Mouse (Mus musculus): Measurements from ENCODE around the gene 4933428G20Rik. TPM values are rescaled to one million over a fixed set of nuclear protein-coding genes. Genes with fewer than 3 reads are reported as not detected.

4933428G20Rik gene
- polyA plus RNA-seq, 1 experiment: 1.0 TPM

DNA sequence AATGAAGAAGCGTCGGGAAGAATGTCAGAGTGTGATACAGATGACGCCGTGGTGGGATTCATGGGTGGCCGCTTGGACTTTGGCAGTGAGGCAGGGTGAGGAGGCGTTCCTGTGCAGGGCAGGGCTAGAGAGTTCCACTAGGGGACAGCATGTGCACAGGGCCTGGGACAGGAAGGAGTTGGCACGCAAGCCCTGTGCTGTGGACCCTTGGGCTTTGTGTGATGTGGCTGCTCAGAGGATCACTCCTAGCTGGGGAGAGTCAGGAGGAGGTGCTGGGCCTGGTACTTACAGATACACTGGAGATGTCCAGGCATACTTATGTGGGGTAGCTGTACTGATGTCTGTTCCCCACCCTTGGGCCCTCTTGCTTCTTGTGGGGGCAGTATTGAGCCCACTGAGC, 30.3 kb downstream of the 4933428G20Rik start:
- Histone ChIP-seq H3ac (ENCODE audit: control insufficient read depth, insufficient read length) (no peak overlapping the region), H3K79me2 (ENCODE audit: control insufficient read depth, insufficient read depth) (no peaks in the 10 kb centered on the region), H3K27me3 (ENCODE audit: control insufficient read depth, insufficient read depth, insufficient read length) (no peaks in the 10 kb centered on the region), H3K4me3 (no peak overlapping the region), H3K4me2 (ENCODE audit: low read depth) (no peak overlapping the region), H3K36me3 (ENCODE audit: control insufficient read depth, insufficient read depth) (peaks cover 42% of the 10 kb centered on the region)
- TF ChIP-seq MYOD1 (IDR thresholded peaks at IDR 0.05; ENCODE audit: control insufficient read depth in 1 of 3, insufficient read length in 2 of 3, low read depth in 2 of 3): no peak
- TF ChIP-seq TCF3 (IDR thresholded peaks at IDR 0.05; ENCODE audit: insufficient read length, low read depth): no peak
- no peak for TF ChIP-seq TCF12 (IDR thresholded peaks at IDR 0.05; ENCODE audit: insufficient read depth, poor library complexity, severe bottlenecking)
- TF ChIP-seq E2F4 (IDR thresholded peaks at IDR 0.05; ENCODE audit: insufficient read depth): no peak
- TF ChIP-seq MYOG (IDR thresholded peaks at IDR 0.05; ENCODE audit: control insufficient read depth in 1 of 3, insufficient read depth in 1 of 3, insufficient read length in 2 of 3, low read depth in 2 of 3): no peak
- TF ChIP-seq SRF (IDR thresholded peaks at IDR 0.05; ENCODE audit: control insufficient read depth, insufficient read length, low read depth): no peak
- no peak for TF ChIP-seq USF1 (IDR thresholded peaks at IDR 0.05; ENCODE audit: low read depth)
- TF ChIP-seq MAX (IDR thresholded peaks at IDR 0.05; ENCODE audit: low read depth): no peak
- no peak for TF ChIP-seq POLR2AphosphoS2 (IDR thresholded peaks at IDR 0.05; ENCODE audit: insufficient read length, low read depth)
- no peak for TF ChIP-seq REST (IDR thresholded peaks at IDR 0.05; ENCODE audit: insufficient read depth, insufficient read length)
- no peak for TF ChIP-seq POLR2A (IDR thresholded peaks at IDR 0.05; ENCODE audit: insufficient read length, low read depth)
- TF ChIP-seq CEBPB (IDR thresholded peaks at IDR 0.05; ENCODE audit: insufficient read depth, poor library complexity, severe bottlenecking): no peak

- H3K4me2 ChIP-seq (ENCODE audit: low read depth): no peak overlapping the region
- peaks cover 41% of the 10 kb centered on the region for H3K36me3 ChIP-seq (ENCODE audit: control insufficient read depth, insufficient read depth)
- H3K27me3 ChIP-seq (ENCODE audit: control insufficient read depth, insufficient read depth, insufficient read length): no peaks in the 10 kb centered on the region
- peak; percentile 10 for TF ChIP-seq POLR2AphosphoS2 (IDR thresholded peaks at IDR 0.05; ENCODE audit: insufficient read length, low read depth)
- no peak for TF ChIP-seq SRF (IDR thresholded peaks at IDR 0.05; ENCODE audit: control insufficient read depth, insufficient read length, low read depth)
- no peak for TF ChIP-seq TCF12 (IDR thresholded peaks at IDR 0.05; ENCODE audit: insufficient read depth, poor library complexity, severe bottlenecking)
- TF ChIP-seq REST (IDR thresholded peaks at IDR 0.05; ENCODE audit: insufficient read depth, insufficient read length): no peak
- no peak for TF ChIP-seq E2F4 (IDR thresholded peaks at IDR 0.05; ENCODE audit: insufficient read depth)
- TF ChIP-seq POLR2A (IDR thresholded peaks at IDR 0.05; ENCODE audit: insufficient read length, low read depth): no peak
- no peaks in the 10 kb centered on the region for H3K79me2 ChIP-seq (ENCODE audit: control insufficient read depth, insufficient read depth)
- no peak overlapping the region for H3ac ChIP-seq (ENCODE audit: control insufficient read depth, insufficient read length)
- H3K4me3 ChIP-seq: no peak overlapping the region
Measured at GRCm38 (mm10) chr11:97468639-97469287, 31.4 kb downstream of the 4933428G20Rik start.

- Histone ChIP-seq H3K4me2 (ENCODE audit: low read depth) (no peak overlapping the region), H3K4me3 (no peak overlapping the region), H3K36me3 (ENCODE audit: control insufficient read depth, insufficient read depth) (peaks cover 36% of the 10 kb centered on the region), H3ac (ENCODE audit: control insufficient read depth, insufficient read length) (no peak overlapping the region), H3K79me2 (ENCODE audit: control insufficient read depth, insufficient read depth) (no peaks in the 10 kb centered on the region), H3K27me3 (ENCODE audit: control insufficient read depth, insufficient read depth, insufficient read length) (no peaks in the 10 kb centered on the region)
- peak; percentile 38 for TF ChIP-seq POLR2AphosphoS2 (IDR thresholded peaks at IDR 0.05; ENCODE audit: insufficient read length, low read depth)
- no peak for TF ChIP-seq MAX (IDR thresholded peaks at IDR 0.05; ENCODE audit: low read depth)
- TF ChIP-seq CEBPB (IDR thresholded peaks at IDR 0.05; ENCODE audit: insufficient read depth, poor library complexity, severe bottlenecking): no peak
Measured at GRCm38 (mm10) chr11:97466444-97467160, 33.5 kb downstream of the 4933428G20Rik start.

- Histone ChIP-seq H3K4me2 (ENCODE audit: low read depth) (no peak overlapping the region), H3K79me2 (ENCODE audit: control insufficient read depth, insufficient read depth) (no peaks in the 10 kb centered on the region), H3K27me3 (ENCODE audit: control insufficient read depth, insufficient read depth, insufficient read length) (no peaks in the 10 kb centered on the region), H3K36me3 (ENCODE audit: control insufficient read depth, insufficient read depth) (peaks cover 37% of the 10 kb centered on the region), H3K4me3 (no peak overlapping the region), H3ac (ENCODE audit: control insufficient read depth, insufficient read length) (no peak overlapping the region)
- TF ChIP-seq TCF3 (IDR thresholded peaks at IDR 0.05; ENCODE audit: insufficient read length, low read depth) (no peak), MYOD1 (IDR thresholded peaks at IDR 0.05; ENCODE audit: control insufficient read depth in 1 of 3, insufficient read length in 2 of 3, low read depth in 2 of 3) (no peak), POLR2AphosphoS2 (IDR thresholded peaks at IDR 0.05; ENCODE audit: insufficient read length, low read depth) (no peak), SRF (IDR thresholded peaks at IDR 0.05; ENCODE audit: control insufficient read depth, insufficient read length, low read depth) (no peak), MYOG (IDR thresholded peaks at IDR 0.05; ENCODE audit: control insufficient read depth in 1 of 3, insufficient read depth in 1 of 3, insufficient read length in 2 of 3, low read depth in 2 of 3) (no peak), POLR2A (IDR thresholded peaks at IDR 0.05; ENCODE audit: insufficient read length, low read depth) (no peak), CEBPB (IDR thresholded peaks at IDR 0.05; ENCODE audit: insufficient read depth, poor library complexity, severe bottlenecking) (no peak), REST (IDR thresholded peaks at IDR 0.05; ENCODE audit: insufficient read depth, insufficient read length) (no peak), MAX (IDR thresholded peaks at IDR 0.05; ENCODE audit: low read depth) (no peak), USF1 (IDR thresholded peaks at IDR 0.05; ENCODE audit: low read depth) (no peak), TCF12 (IDR thresholded peaks at IDR 0.05; ENCODE audit: insufficient read depth, poor library complexity, severe bottlenecking) (no peak), E2F4 (IDR thresholded peaks at IDR 0.05; ENCODE audit: insufficient read depth) (no peak)
Measured at GRCm38 (mm10) chr11:97465957-97466356, 34.2 kb downstream of the 4933428G20Rik start.

GRCm38 (mm10) chr11:97463991-97464390, 36.1 kb downstream of the 4933428G20Rik start:
- Histone ChIP-seq H3ac (ENCODE audit: control insufficient read depth, insufficient read length) (no peak overlapping the region), H3K79me2 (ENCODE audit: control insufficient read depth, insufficient read depth) (no peaks in the 10 kb centered on the region), H3K27me3 (ENCODE audit: control insufficient read depth, insufficient read depth, insufficient read length) (no peaks in the 10 kb centered on the region), H3K36me3 (ENCODE audit: control insufficient read depth, insufficient read depth) (peaks cover 38% of the 10 kb centered on the region), H3K4me3 (no peak overlapping the region), H3K4me2 (ENCODE audit: low read depth) (no peak overlapping the region)
- no peak for TF ChIP-seq TCF3 (IDR thresholded peaks at IDR 0.05; ENCODE audit: insufficient read length, low read depth)
- TF ChIP-seq POLR2AphosphoS2 (IDR thresholded peaks at IDR 0.05; ENCODE audit: insufficient read length, low read depth): no peak
- peak; percentile 6 for TF ChIP-seq POLR2A (IDR thresholded peaks at IDR 0.05; ENCODE audit: insufficient read length, low read depth)

Data from myocyte (in vitro differentiated cells).